Mouse (Mus musculus) small intestine, adult 2 months (tissue): ENCODE results near the gene Ttll4. TPM values are rescaled to one million over a fixed set of nuclear protein-coding genes. Genes with fewer than 3 reads are reported as not detected.

ENCODE experiments used
- H3K27ac ChIP-seq: fragments of 200-500 bp; 2 replicates; pipeline ENCODE4 v1.5.1; 2012; ENCODE audit warnings: low read depth, low read length, control low read depth, inconsistent platforms; ENCODE audit not compliant: insufficient read depth
- H3K27me3 ChIP-seq: fragments of 200-500 bp; 2 replicates; pipeline ENCODE4 v1.6.1; 2012; ENCODE audit warnings: mild to moderate bottlenecking, moderate library complexity, low read length, inconsistent platforms; ENCODE audit not compliant: control insufficient read depth, insufficient read depth
- H3K36me3 ChIP-seq: fragments of 200-500 bp; 2 replicates; pipeline ENCODE4 v1.6.1; 2012; ENCODE audit warnings: mild to moderate bottlenecking, low read length, control low read depth, inconsistent platforms; ENCODE audit not compliant: control insufficient read depth, insufficient read depth
- H3K4me1 ChIP-seq: fragments of 200-500 bp; 2 replicates; pipeline ENCODE4 v1.6.1; 2012; ENCODE audit warnings: low read length, inconsistent platforms, mixed read lengths; ENCODE audit not compliant: control insufficient read depth, insufficient read depth, insufficient read length
- H3K4me3 ChIP-seq: fragments of 200-500 bp; 2 replicates; pipeline ENCODE4 v1.5.1; 2012; ENCODE audit warnings: low read depth, mild to moderate bottlenecking, control low read depth, inconsistent platforms, low read length, moderate library complexity
- CTCF ChIP-seq: fragments of 200-500 bp; IDR thresholded peaks from 2 replicates; pipeline ENCODE4 v1.5.1; 2012; ENCODE audit warnings: low read depth, mild to moderate bottlenecking, control low read depth, inconsistent platforms, low read length, moderate library complexity, mixed read lengths; ENCODE audit not compliant: insufficient replicate concordance, insufficient read length; ENCODE audit errors: extremely low read depth
- POLR2A ChIP-seq: fragments of 200-500 bp; IDR thresholded peaks from 2 replicates; pipeline ENCODE4 v1.6.1; 2012; ENCODE audit warnings: low read depth, mild to moderate bottlenecking, control low read depth, inconsistent platforms, low read length, moderate library complexity
- WGBS: fragments of 180-500 bp; shearing (Covaris S2); methylation state at CpG from one replicate; pipeline ENCODE4 v1.1.7; 2018; 5-methylcytosine and 5-hydroxymethylcytosine counted together
- polyA plus RNA-seq: library from polyadenylated mRNA; depleted of rRNA; stranded (reverse); fragments of >200 nt; gene quantifications from 2 replicates; pipeline ENCODE4 v1.2.3, GENCODE M21; 2012

Gene Ttll4
- polyA plus RNA-seq, 1 experiment = 8.4 TPM

DNA sequence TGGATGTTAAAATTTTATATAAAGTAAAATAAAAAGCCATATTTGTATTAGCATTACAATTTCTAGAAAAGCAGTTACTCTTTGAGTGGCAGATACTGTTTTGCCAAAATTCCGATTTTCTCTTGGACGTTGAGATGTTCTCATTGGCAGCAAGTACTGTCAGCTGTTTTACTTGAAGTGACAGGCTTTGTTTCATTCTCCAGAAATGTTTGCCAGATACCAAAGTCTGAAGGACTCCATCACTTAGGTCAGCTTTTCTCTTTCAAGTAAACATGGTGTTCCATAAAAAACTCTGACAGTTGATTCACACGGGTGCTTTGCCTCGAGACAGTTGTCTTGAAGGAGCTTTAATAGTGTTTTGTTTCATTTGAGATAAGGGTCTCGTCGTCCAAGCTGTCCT lies 3.6 kb downstream of the Ttll4 start:
- Histone ChIP-seq H3K27ac (no peak overlapping the region), H3K27me3 (no peaks in the 10 kb centered on the region), H3K4me1 (no peaks in the 10 kb centered on the region), H3K36me3 (no peaks in the 10 kb centered on the region), H3K4me3 (no peak overlapping the region)
- no peak for TF ChIP-seq CTCF
- TF ChIP-seq POLR2A = no peak
- 49% methylated on average over 6 of the region's 6 CpGs for WGBS

DNA sequence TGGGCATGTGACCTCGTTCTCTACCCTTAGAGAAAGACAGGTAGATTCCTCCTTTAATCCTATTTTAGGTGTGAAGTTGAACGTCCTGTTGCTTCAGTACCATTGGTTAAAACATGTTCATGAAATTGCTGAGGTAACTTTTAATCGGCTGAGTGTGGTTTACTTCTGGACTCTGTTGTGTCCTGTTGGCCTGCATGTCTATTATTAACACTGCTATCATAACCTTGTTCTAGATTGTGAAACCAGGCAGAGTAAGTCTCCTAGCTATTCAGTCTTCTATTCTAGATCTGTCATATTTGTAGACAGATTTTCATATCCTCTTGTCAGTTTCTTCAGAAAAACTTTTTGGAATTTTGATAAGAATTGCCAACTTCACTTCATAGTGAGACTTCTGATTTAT lies 6.8 kb downstream of the Ttll4 start:
- WGBS = 74% methylated on average over 3 of the region's 3 CpGs
- TF ChIP-seq CTCF = no peak
- TF ChIP-seq POLR2A = no peak
- H3K27ac ChIP-seq = no peak overlapping the region

GRCm38 (mm10) chr1:74672731-74673130 lies 11.2 kb downstream of the Ttll4 start:
- Histone ChIP-seq H3K4me3 (no peak overlapping the region), H3K27ac (no peak overlapping the region), H3K36me3 (no peaks in the 10 kb centered on the region), H3K27me3 (no peaks in the 10 kb centered on the region), H3K4me1 (peaks cover under 1% of the 10 kb centered on the region; the same call in 1 of the 2 replicates)
- no peak for TF ChIP-seq POLR2A
- 81% methylated on average over 7 of the region's 7 CpGs for WGBS

More for the DNA sequence above, 6.8 kb downstream of the Ttll4 start:
- H3K4me1 ChIP-seq = no peaks in the 10 kb centered on the region
- no peaks in the 10 kb centered on the region for H3K36me3 ChIP-seq
- no peak overlapping the region for H3K4me3 ChIP-seq
- no peaks in the 10 kb centered on the region for H3K27me3 ChIP-seq

DNA sequence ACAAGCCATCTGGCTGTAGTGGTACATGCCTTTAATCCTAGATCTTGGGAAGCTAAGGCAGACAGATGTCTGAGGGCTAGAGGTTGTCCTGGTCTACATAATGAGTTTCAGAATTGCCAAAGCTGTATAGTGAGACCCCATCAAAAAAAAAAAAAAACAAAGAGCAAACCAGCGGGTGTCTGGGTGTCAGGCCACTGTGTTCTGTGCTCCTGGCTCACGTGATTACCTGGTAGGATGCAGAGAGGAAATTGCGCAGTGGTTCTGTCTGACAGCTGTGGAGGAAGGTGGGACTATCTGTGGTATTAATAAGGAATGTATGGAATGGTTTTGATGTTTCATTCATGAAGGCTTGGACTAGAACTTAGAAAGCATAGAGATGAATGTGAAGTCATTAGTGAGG lies 15.3 kb downstream of the Ttll4 start:
- Histone ChIP-seq H3K27me3 (no peaks in the 10 kb centered on the region), H3K36me3 (peaks cover 17% of the 10 kb centered on the region), H3K27ac (no peak overlapping the region), H3K4me1 (peaks cover 3% of the 10 kb centered on the region; the same call in 1 of the 2 replicates), H3K4me3 (no peak overlapping the region)
- 95% methylated on average over 3 of the region's 3 CpGs for WGBS
- TF ChIP-seq CTCF (no peak), POLR2A (no peak)

- TF ChIP-seq CTCF (no peak), POLR2A (no peak)
- Histone ChIP-seq H3K4me1 (peaks cover 3% of the 10 kb centered on the region; the same call in 1 of the 2 replicates), H3K36me3 (peaks cover 21% of the 10 kb centered on the region), H3K27ac (peak overlapping the region; percentile 7; the same call in 1 of the 2 replicates), H3K27me3 (no peaks in the 10 kb centered on the region), H3K4me3 (no peak overlapping the region)
- WGBS = 11% methylated on average over 1 of the region's 1 CpGs
Measured at GRCm38 (mm10) chr1:74677843-74678242, 16.3 kb downstream of the Ttll4 start.

- Histone ChIP-seq H3K27ac (no peak overlapping the region), H3K4me1 (no peaks in the 10 kb centered on the region; the same call in 1 of the 2 replicates), H3K4me3 (no peak overlapping the region), H3K27me3 (no peaks in the 10 kb centered on the region), H3K36me3 (peaks cover 53% of the 10 kb centered on the region)
- 88% methylated on average over 7 of the region's 7 CpGs for WGBS
- TF ChIP-seq CTCF (no peak), POLR2A (no peak)
Measured at GRCm38 (mm10) chr1:74687131-74687530, 25.6 kb downstream of the Ttll4 start.

GRCm38 (mm10) chr1:74693891-74694583 lies 32.5 kb downstream of the Ttll4 start:
- WGBS = 89% methylated on average over 8 of the region's 8 CpGs
- H3K4me1 ChIP-seq = peaks cover 19% of the 10 kb centered on the region
- no peak overlapping the region for H3K4me3 ChIP-seq
- H3K27me3 ChIP-seq = no peaks in the 10 kb centered on the region
- peaks cover 26% of the 10 kb centered on the region for H3K36me3 ChIP-seq
- H3K27ac ChIP-seq = no peak overlapping the region
- TF ChIP-seq POLR2A (no peak), CTCF (no peak)

DNA sequence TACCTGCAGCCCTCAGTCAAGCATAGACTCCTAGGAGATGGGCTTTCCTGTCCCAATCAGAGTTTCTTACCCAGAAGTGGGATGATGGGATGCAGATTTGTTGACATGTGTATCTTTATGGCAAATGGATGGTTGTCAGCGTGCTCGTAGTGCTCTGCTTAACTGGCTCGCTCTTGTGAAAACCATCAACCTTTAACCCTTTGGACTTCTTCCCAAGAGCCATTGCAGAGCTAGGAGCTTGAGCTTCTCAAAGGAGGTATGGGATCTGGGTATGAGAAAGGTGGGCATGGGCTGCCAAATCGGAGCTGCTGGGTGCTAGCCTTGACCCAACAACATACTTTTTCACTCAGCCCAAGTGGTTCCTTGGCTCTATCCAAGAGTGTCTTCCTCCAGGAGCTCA lies 34.3 kb downstream of the Ttll4 start:
- H3K4me1 ChIP-seq = peaks cover 21% of the 10 kb centered on the region
- peaks cover 14% of the 10 kb centered on the region for H3K36me3 ChIP-seq
- TF ChIP-seq CTCF = no peak
- TF ChIP-seq POLR2A = no peak
- H3K4me3 ChIP-seq = no peak overlapping the region
- 88% methylated on average over 4 of the region's 4 CpGs for WGBS
- no peak overlapping the region for H3K27ac ChIP-seq
- H3K27me3 ChIP-seq = no peaks in the 10 kb centered on the region
